Mouse (Mus musculus): ENCODE measurements around the gene Ppp1r21. TPM values are rescaled to one million over a fixed set of nuclear protein-coding genes. Genes with fewer than 3 reads are reported as not detected.

Gene Ppp1r21
- polyA plus RNA-seq, 1 experiment from 2014 or later = 19.6 TPM

DNA sequence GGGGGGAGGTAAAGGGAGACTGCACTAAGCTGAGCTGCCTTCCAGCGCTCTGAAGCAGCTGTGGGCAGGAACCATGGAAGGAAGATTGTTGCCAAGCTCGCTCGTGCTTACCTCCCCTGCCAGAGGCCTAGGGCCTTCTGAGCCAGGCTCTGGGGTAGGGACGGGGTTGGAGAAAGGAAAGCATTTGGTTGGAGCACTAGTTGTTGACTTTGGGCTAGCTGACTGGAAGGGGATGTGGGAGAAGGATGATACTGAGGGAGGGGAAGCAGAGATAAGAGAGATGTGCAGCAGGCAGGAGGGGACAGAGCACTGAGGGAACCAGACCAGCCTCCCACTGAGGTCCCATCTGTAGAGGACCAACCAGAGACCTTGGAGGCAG lies 99.5 kb downstream of the Ppp1r21 start:
- Histone ChIP-seq H3K27me3 (ENCODE audit: insufficient read depth, poor library complexity, severe bottlenecking) (no peaks in the 10 kb centered on the region), H3K4me1 (peaks cover 58% of the 10 kb centered on the region), H3K27ac (peak overlapping the region; percentile 88), H3K4me3 (peak overlapping the region; percentile 27), H3K9me3 (no peaks in the 10 kb centered on the region), H3K36me3 (peaks cover under 1% of the 10 kb centered on the region; the same call in 1 of the 2 replicates)
- DNase-seq (ENCODE audit: low spot score) = no peak
- WGBS = 18% methylated on average over 4 of the region's 4 CpGs

- DNase-seq (ENCODE audit: low spot score) = peak; percentile 74
- H3K27ac ChIP-seq = peak overlapping the region; percentile 88
- H3K9me3 ChIP-seq = no peaks in the 10 kb centered on the region
- 0 out of 2 replicates have a peak, but pooled peaks cover 2% of the 10 kb centered on the region for H3K36me3 ChIP-seq
- no peaks in the 10 kb centered on the region for H3K27me3 ChIP-seq (ENCODE audit: insufficient read depth, poor library complexity, severe bottlenecking)
- H3K4me3 ChIP-seq = 0 out of 2 replicates have a peak overlapping the region, but pooled peaks have one; percentile 18
- WGBS = 34% methylated on average over 11 of the region's 11 CpGs
- H3K4me1 ChIP-seq = peaks cover 54% of the 10 kb centered on the region
Observed at GRCm38 (mm10) chr17:88629931-88630553, 100.1 kb downstream of the Ppp1r21 start.

GRCm38 (mm10) chr17:88630554-88630948 lies 100.6 kb downstream of the Ppp1r21 start:
- Histone ChIP-seq H3K36me3 (peaks cover 7% of the 10 kb centered on the region), H3K4me3 (no peak overlapping the region), H3K4me1 (peaks cover 49% of the 10 kb centered on the region), H3K9me3 (no peaks in the 10 kb centered on the region), H3K27ac (peak overlapping the region; percentile 88), H3K27me3 (ENCODE audit: insufficient read depth, poor library complexity, severe bottlenecking) (no peaks in the 10 kb centered on the region)
- 82% methylated on average over 3 of the region's 3 CpGs for WGBS
- DNase-seq (ENCODE audit: low spot score) = no peak

GRCm38 (mm10) chr17:88632631-88633030 lies 102.7 kb downstream of the Ppp1r21 start:
- H3K4me1 ChIP-seq = peaks cover 31% of the 10 kb centered on the region
- no peak for DNase-seq (ENCODE audit: low spot score)
- H3K27me3 ChIP-seq (ENCODE audit: insufficient read depth, poor library complexity, severe bottlenecking) = no peaks in the 10 kb centered on the region
- no peak overlapping the region for H3K4me3 ChIP-seq
- H3K9me3 ChIP-seq = no peaks in the 10 kb centered on the region
- WGBS = 88% methylated on average over 3 of the region's 3 CpGs
- H3K36me3 ChIP-seq = peaks cover 22% of the 10 kb centered on the region
- no peak overlapping the region for H3K27ac ChIP-seq

- Histone ChIP-seq H3K27ac (no peak overlapping the region), H3K4me3 (no peak overlapping the region), H3K27me3 (ENCODE audit: insufficient read depth, poor library complexity, severe bottlenecking) (no peaks in the 10 kb centered on the region), H3K4me1 (peaks cover 4% of the 10 kb centered on the region; the same call in 1 of the 2 replicates), H3K9me3 (no peaks in the 10 kb centered on the region), H3K36me3 (peaks cover 24% of the 10 kb centered on the region)
- DNase-seq (ENCODE audit: low spot score) = no peak
- WGBS = 86% methylated on average over 14 of the region's 14 CpGs
Observed at GRCm38 (mm10) chr17:88636076-88636475, 106.2 kb downstream of the Ppp1r21 start.

DNA sequence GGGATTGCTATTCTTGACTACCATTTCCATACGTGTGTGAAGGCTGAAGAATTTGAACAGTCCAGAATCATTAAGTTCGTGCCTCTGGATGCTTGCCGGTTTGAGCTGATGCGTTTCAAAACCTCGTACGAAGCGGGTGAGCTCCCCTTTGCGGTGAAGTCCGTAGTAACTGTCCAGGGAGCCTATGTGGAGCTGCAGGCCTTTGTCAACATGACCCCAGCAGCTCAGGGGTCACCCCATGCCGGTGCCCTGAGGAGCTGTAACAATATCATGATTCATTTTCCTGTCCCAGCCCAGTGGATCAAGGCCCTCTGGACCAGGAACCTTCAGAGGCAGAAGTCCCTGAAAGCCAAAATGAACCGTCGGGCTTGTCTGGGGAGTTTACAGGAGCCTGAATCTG lies 106.7 kb downstream of the Ppp1r21 start:
- H3K4me3 ChIP-seq = no peak overlapping the region
- DNase-seq (ENCODE audit: low spot score) = no peak
- WGBS = 67% methylated on average over 12 of the region's 12 CpGs

More for the DNA sequence above, 106.7 kb downstream of the Ppp1r21 start:
- H3K4me1 ChIP-seq = peaks cover 4% of the 10 kb centered on the region; the same call in 1 of the 2 replicates
- H3K36me3 ChIP-seq = peaks cover 24% of the 10 kb centered on the region
- no peaks in the 10 kb centered on the region for H3K27me3 ChIP-seq (ENCODE audit: insufficient read depth, poor library complexity, severe bottlenecking)
- no peaks in the 10 kb centered on the region for H3K9me3 ChIP-seq
- no peak overlapping the region for H3K27ac ChIP-seq

Other genes starting within 250 kb of the Ppp1r21 start
- 12.7 and 13.5 TPM in 2 replicates for gene Foxn2, start 89.4 kb upstream of the Ppp1r21 start, polyA plus RNA-seq (2016; fragmentation: Nextera tagmentation; extraction: Ambion mirVana)
- gene Ston1, start 67.6 kb downstream of the Ppp1r21 start, polyA plus RNA-seq (2016; fragmentation: Nextera tagmentation; extraction: Ambion mirVana) = 3.6 and 4.5 TPM in 2 replicates
- gene Gtf2a1l, start 138.5 kb downstream of the Ppp1r21 start, polyA plus RNA-seq (2016; fragmentation: Nextera tagmentation; extraction: Ambion mirVana) = 0.26 TPM in 1 of 2 replicates, not detected in the other

Measured in heart, embryonic 10.5 days (tissue).